Mouse (Mus musculus) C2C12 (cell line): ENCODE results near the gene Idua. TPM values are rescaled to one million over a fixed set of nuclear protein-coding genes. Genes with fewer than 3 reads are reported as not detected.

ENCODE experiments used
- H3K27me3 ChIP-seq: one replicate; pipeline ENCODE4 v1.6.1; 2011; ENCODE audit not compliant: control insufficient read depth, insufficient read depth, insufficient read length
- H3K36me3 ChIP-seq: one replicate; pipeline ENCODE4 v1.6.1; 2011; ENCODE audit not compliant: control insufficient read depth, insufficient read depth
- H3K4me3 ChIP-seq: one replicate; pipeline ENCODE4 v1.5.1; 2011; ENCODE audit warnings: mild to moderate bottlenecking, control low read depth; ENCODE audit not compliant: poor library complexity, insufficient read depth, severe bottlenecking
- H3K79me2 ChIP-seq: one replicate; pipeline ENCODE4 v1.6.1; 2011; ENCODE audit not compliant: control insufficient read depth, insufficient read depth
- H3K79me3 ChIP-seq: one replicate; pipeline ENCODE4 v1.6.1; 2011; ENCODE audit warnings: low read depth, control low read depth
- H3ac ChIP-seq: one replicate; pipeline ENCODE3; 2011; ENCODE audit warnings: low read depth; ENCODE audit not compliant: control insufficient read depth, insufficient read length
- CEBPB ChIP-seq: IDR thresholded peaks from one replicate; pipeline ENCODE4 v1.6.1; 2011; ENCODE audit warnings: low read depth, mild to moderate bottlenecking, control low read depth, moderate library complexity
- CTCF ChIP-seq: IDR thresholded peaks from one replicate; pipeline ENCODE4 v1.5.1; 2011; ENCODE audit not compliant: control insufficient read depth, insufficient read depth, insufficient read length
- FOSL1 ChIP-seq: IDR thresholded peaks from one replicate; pipeline ENCODE4 v1.8.0; 2011; ENCODE audit warnings: mild to moderate bottlenecking, low read length; ENCODE audit not compliant: poor library complexity, insufficient read depth, severe bottlenecking
- MAX ChIP-seq: IDR thresholded peaks from one replicate; pipeline ENCODE4 v1.6.1; 2011; ENCODE audit warnings: mild to moderate bottlenecking, control low read depth
- MYOD1 ChIP-seq: IDR thresholded peaks from one replicate; pipeline ENCODE4 v1.6.1; 2011; ENCODE audit warnings: low read depth; ENCODE audit not compliant: control insufficient read depth, insufficient read length
- MYOG ChIP-seq: IDR thresholded peaks from one replicate; pipeline ENCODE4 v1.6.1; 2011; ENCODE audit not compliant: control insufficient read depth, insufficient read length; ENCODE audit errors: extremely low read depth
- USF1 ChIP-seq: IDR thresholded peaks from one replicate; pipeline ENCODE4 v1.6.1; 2011; ENCODE audit warnings: low read depth, mild to moderate bottlenecking, control low read depth, moderate library complexity
- polyA plus RNA-seq: library from polyadenylated mRNA; unstranded; fragments of >200 nt; fragmentation: generic; extraction: Trizol; gene quantifications from one replicate; pipeline ENCODE4 v1.2.1, GENCODE M21; 2012; ENCODE audit warnings: missing spikeins

Gene Idua
- polyA plus RNA-seq, 1 experiment, result 1.1 TPM

- Histone ChIP-seq H3K4me3 (no peak overlapping the region), H3K36me3 (no peaks in the 10 kb centered on the region), H3K79me2 (no peaks in the 10 kb centered on the region), H3K27me3 (no peaks in the 10 kb centered on the region), H3ac (no peak overlapping the region), H3K79me3 (no peaks in the 10 kb centered on the region)
- no peak for TF ChIP-seq CTCF
- TF ChIP-seq FOSL1, result peak; percentile 14
Observed at GRCm38 (mm10) chr5:108724006-108724405, 63.9 kb downstream of the Idua start.

DNA sequence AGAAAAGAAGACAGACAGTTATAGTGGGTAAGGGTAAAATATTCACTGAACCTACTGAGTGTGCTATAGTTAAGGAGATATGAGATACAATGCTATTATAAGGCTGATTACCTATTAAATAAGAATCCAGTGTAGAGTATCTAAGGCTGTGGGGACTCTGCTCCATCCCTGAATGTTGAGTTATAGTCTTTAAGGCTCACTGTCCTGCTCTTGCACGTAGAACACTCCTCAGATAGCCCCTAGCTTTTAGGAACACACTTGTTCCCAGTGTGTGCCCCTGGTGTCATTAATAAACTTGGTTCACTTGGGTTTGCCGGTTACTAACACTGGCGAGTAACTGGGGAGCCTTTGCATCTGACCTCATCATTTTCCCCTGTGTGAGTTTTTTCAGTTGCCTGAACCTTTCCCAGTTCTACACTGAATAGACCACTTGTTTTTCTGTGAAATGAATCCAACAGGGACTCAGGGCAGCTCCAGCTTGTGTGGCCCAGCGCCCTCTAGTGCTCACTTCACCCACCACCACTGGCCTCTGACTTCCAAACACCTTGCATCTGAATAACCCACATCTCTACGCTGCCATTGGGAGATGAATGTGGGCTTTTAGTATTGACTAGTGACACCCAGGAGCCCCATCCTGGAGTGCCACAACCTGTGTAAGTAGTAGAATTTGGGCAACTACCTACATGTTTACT lies 66.6 kb downstream of the Idua start:
- no peaks in the 10 kb centered on the region for H3K79me3 ChIP-seq
- no peak overlapping the region for H3K4me3 ChIP-seq
- H3K79me2 ChIP-seq, result no peaks in the 10 kb centered on the region
- no peaks in the 10 kb centered on the region for H3K36me3 ChIP-seq
- no peak for TF ChIP-seq MYOG
- TF ChIP-seq CTCF, result peak; percentile 28
- no peaks in the 10 kb centered on the region for H3K27me3 ChIP-seq
- no peak overlapping the region for H3ac ChIP-seq

DNA sequence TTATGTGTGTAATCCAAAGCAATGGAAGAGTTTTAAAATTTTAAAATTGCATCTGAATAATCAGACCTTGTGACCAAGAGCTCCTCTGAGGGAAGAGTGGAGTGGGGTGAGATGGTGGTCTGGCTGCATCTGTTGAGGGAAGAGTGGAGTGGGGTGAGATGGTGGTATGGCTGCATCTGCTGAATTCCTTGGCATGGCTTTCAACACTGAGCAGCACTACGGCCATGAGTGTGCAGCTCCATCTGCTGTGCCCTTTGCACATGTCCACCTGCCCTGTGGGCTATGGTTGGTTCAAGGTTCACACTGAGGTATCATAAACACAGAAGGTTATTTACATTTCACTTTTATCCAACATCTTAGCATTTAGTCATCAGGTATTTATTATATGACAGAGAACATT lies 67.3 kb downstream of the Idua start:
- Histone ChIP-seq H3ac (no peak overlapping the region), H3K27me3 (no peaks in the 10 kb centered on the region), H3K79me2 (no peaks in the 10 kb centered on the region), H3K36me3 (no peaks in the 10 kb centered on the region), H3K4me3 (no peak overlapping the region), H3K79me3 (no peaks in the 10 kb centered on the region)
- TF ChIP-seq CEBPB (no peak), MAX (no peak), FOSL1 (no peak), CTCF (no peak), MYOG (no peak), USF1 (no peak), MYOD1 (no peak)

Other genes with a start within 250 kb of the Idua start
- gene Atp5k, start 225.9 kb upstream of the Idua start, polyA plus RNA-seq, result 1,015 TPM
- 0.25 TPM for gene Mfsd7a, start 211.4 kb upstream of the Idua start, polyA plus RNA-seq
- gene Pcgf3, start 199.1 kb upstream of the Idua start, polyA plus RNA-seq, result 14.4 TPM
- gene Cplx1, start 110.3 kb upstream of the Idua start, polyA plus RNA-seq, result not detected
- 44.0 TPM for gene Gak, start 30.6 kb upstream of the Idua start, polyA plus RNA-seq
- 9.1 TPM for gene Tmem175, start 30.6 kb upstream of the Idua start, polyA plus RNA-seq
- 4.7 TPM for gene Dgkq, start 9.3 kb downstream of the Idua start, polyA plus RNA-seq
- 0.11 TPM for gene Slc26a1, start 15.2 kb downstream of the Idua start, polyA plus RNA-seq
- gene Fgfrl1, start 32.1 kb downstream of the Idua start, polyA plus RNA-seq, result 30.9 TPM
- gene Rnf212, start 114.7 kb downstream of the Idua start, polyA plus RNA-seq, result not detected
- gene Tmed11, start 135.0 kb downstream of the Idua start, polyA plus RNA-seq, result not detected
- gene Vmn2r8, start 148.5 kb downstream of the Idua start, polyA plus RNA-seq, result not detected
- gene Vmn2r9, start 192.3 kb downstream of the Idua start, polyA plus RNA-seq, result not detected